Mouse (Mus musculus) ES-Bruce4 (cell line): ENCODE data around the gene Dock7.

ENCODE experiments used
- CTCF ChIP-seq: IDR thresholded peaks from one replicate; pipeline ENCODE4 v1.8.1; 2011; ENCODE audit warnings: low read depth, low read length
- POLR2A ChIP-seq: IDR thresholded peaks from one replicate; pipeline ENCODE4 v1.8.1; 2011; ENCODE audit warnings: low read length; ENCODE audit not compliant: insufficient read depth

GRCm38 (mm10) chr4:99006319-99006718 lies 114.4 kb downstream of the Dock7 start:
- TF ChIP-seq CTCF = no peak
- TF ChIP-seq POLR2A = no peak
